Mouse (Mus musculus) T-helper 1 cell (primary cell): ENCODE data around the gene Fcrls.

ENCODE experiments used
- in situ Hi-C: fragments of 300-600 bp; cut with MboI, MseI; formaldehyde crosslinking; loops from one replicate; pipeline ENCODE4 v1.15.1; 2025; ENCODE audit warnings: high pct_unique_total_duplicates

Gene Fcrls

DNA sequence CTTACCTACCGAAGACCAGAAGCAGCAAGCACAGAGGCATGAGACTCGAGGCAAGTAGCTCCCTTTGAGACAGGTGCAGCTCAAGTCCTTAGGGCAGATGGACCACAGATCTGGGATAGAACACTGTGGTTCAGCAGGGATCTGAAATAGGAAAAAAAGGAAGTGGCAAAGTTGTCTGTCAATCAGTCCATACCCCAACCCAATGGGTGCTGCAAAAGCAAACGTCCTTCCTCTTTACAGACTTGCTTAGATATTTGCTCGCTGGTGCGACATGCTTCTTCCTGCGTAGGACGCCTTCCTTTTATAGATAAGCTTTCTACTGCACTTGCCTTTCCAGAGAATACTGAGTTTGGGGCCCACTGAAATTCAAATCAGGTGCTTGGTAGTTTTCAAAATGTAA, at the start of gene Fcrls:
TSS of gene Fcrls (minus strand) at position 303 of the 400 bp plus-strand sequence.
- in situ Hi-C loops = no loop called here

DNA sequence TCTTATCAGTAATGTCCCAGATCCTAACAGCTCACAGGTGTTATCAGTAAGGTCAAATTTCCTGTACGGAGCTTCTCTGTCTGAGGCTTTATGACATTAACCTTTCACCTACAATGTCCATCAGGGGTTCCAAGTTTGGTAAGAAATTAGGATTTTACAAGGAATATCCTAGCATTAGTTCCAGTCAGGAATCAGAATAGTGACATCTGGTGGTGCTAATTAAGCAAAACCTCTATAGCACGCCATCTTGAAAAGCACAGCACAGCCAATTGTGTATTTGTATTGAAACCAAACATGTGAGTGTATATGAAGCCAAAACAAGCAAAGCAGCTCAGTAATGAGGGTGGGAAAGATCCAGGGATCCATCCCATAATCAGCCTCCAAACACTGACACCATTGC, 46.4 kb upstream of the Fcrls start:
- in situ Hi-C loops = no loop called here

- in situ Hi-C loops = no loop called here
These were observed 36.4 kb upstream of the Fcrls start for GRCm38 (mm10) chr3:87299901-87300300.

DNA sequence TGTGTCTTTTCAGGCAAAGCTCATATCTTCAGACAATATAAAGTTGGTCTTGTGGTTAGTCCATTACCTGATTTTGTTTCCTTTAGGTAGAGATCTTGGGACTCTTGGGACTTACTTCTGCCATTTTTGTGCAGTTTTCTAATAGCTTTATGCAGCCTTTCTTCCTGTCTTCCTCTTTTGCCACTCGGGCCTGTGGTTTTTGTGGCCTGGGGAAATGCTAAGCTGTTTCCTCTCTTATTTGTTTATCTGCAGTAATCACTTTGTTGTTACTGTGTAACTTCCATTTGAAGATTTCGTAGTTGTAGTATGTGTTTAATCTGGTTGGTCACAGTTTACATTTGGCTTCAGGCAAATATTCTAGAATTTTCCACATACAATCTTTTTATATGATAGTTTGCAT, 10.8 kb upstream of the Fcrls start:
- in situ Hi-C loops = no loop called here

GRCm38 (mm10) chr3:87266581-87266980, 3.0 kb upstream of the Fcrls start:
- in situ Hi-C loops = no loop called here

- in situ Hi-C loops = no loop called here
These were observed 8.3 kb downstream of the Fcrls start for GRCm38 (mm10) chr3:87255239-87255638.

- in situ Hi-C loops = loop anchor here (10.0 kb wide), 1 partner anchor 315 kb away; no protein-coding TSS in a partner anchor
These were observed 14.0 kb downstream of the Fcrls start for GRCm38 (mm10) chr3:87249571-87249970.

DNA sequence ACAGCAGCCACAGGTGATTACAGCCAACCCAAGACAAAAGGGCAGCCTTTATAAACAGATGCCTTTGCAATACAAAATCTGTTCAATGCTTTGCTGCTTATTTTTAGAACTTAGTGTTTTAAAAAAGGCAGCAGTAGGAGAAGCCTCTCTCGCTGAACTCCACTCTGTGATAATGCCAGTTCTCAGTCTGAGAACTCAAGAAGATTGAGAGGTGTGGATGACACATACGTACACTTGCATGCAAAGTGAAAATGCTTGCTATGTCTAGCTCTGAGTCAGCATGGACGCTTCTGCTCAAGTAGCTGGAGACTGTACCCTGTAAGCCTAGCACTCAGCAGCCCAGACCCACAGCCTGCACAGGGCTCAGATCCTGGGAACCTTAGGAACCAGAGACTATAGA, 16.2 kb downstream of the Fcrls start:
- in situ Hi-C loops = loop anchor here (10.0 kb wide), 1 partner anchor 318 kb away; no protein-coding TSS in a partner anchor

DNA sequence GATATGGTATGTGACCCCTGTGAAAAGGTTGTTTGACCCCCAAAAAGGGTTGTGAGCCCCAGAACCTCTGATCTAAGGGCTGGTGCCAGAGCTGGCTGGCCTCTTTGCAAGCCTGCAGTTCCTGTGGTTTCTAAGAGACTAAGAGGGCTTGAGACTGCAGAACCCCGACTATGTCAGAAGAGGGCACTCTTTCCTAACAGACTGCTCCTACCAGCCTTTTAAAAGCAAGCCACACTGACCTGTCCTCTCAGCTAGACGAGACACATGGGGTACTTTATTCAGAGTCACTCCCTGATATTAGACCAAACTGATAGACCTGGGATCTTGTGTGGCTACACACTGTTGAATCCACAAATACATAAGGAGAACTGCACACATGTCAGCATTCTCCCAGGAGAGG, 19.9 kb downstream of the Fcrls start:
- in situ Hi-C loops = loop anchor here (5.0 to 10.0 kb wide), 3 partner anchors 74 to 321 kb away; no protein-coding TSS in a partner anchor

GRCm38 (mm10) chr3:87240909-87241308, 22.6 kb downstream of the Fcrls start:
- in situ Hi-C loops = loop anchor here (5.0 to 10.0 kb wide), 3 partner anchors 76 to 324 kb away; no protein-coding TSS in a partner anchor

- in situ Hi-C loops = no loop called here
These were observed 39.9 kb downstream of the Fcrls start for GRCm38 (mm10) chr3:87223636-87224035.

GRCm38 (mm10) chr3:87222346-87222745, 41.2 kb downstream of the Fcrls start:
- in situ Hi-C loops = no loop called here

DNA sequence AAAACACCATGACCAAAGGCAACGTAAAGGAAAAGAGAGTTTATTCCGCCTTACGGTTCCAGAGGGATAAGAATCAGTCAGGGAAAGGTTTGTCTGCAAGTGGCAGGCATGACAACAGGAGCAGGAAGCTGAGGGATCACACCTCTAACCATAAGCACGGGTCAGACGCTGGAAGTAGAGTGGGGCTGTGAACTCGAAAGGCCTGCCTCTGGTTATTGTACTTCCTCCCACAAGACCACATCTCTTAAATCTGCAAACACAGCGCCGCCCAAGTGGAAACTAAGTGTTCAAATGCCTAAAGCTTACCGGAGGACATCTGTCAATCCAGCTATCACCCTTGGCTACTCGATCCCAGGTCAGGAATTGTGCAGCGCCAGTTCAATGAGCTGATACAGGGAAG, 48.4 kb downstream of the Fcrls start:
- in situ Hi-C loops = no loop called here

- in situ Hi-C loops = no loop called here
These were observed 49.2 kb downstream of the Fcrls start for GRCm38 (mm10) chr3:87214221-87214864.

DNA sequence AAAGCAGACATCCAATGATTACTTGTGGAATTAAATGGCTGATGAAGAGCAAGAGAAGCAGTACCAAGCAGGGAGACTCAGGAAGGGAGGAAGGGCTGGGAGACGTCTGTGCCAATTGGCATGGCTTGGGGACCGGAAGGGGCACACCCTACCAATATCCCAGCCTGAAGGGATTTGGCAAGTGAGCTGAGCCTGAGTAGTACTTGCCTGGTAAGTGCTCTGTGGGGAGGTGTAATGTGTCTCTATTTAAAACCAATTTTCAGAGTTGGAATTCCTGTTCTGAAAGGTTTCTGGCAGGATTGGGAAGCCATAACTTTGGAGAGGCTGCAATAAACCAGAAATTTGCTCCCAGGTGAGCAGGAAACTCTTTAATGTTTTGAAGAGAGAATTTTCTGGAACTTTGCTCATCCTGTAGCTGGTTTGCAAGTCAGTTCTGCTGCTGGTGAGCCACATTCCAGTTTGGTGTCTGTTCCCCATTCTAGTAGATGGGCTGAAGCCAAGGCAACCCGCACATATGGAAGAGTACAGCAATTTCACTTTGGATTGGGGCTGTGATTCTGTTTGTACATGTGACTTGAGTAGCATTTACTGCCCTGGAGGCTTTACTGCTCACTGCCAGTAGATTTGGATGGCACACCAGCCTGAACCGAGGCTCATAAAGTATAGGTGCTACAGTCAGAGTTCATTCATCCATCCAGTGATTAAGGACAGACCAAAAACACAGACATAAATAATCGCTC, 57.0 kb downstream of the Fcrls start:
- in situ Hi-C loops = no loop called here
